Mouse (Mus musculus): ENCODE results near the gene Ppp4c.

- TF ChIP-seq CTCF (IDR thresholded peaks at IDR 0.05; ENCODE audit: borderline replicate concordance, control insufficient read depth, extremely low read depth, insufficient read depth, low read length, poor library complexity) = peak; percentile 49; the same call in 1 of the 2 replicates
- peak; percentile 43 for TF ChIP-seq POLR2A (IDR thresholded peaks at IDR 0.05; ENCODE audit: control insufficient read depth, extremely low read depth, insufficient read depth, low read length, poor library complexity)
Observed at GRCm38 (mm10) chr7:126799468-126800268, 7.4 kb upstream of the Ppp4c start.

Data from thymus, adult 2 months (tissue).